16 mouse cellular contexts compared by ENCODE assay signal in the genomic region with DNA sequence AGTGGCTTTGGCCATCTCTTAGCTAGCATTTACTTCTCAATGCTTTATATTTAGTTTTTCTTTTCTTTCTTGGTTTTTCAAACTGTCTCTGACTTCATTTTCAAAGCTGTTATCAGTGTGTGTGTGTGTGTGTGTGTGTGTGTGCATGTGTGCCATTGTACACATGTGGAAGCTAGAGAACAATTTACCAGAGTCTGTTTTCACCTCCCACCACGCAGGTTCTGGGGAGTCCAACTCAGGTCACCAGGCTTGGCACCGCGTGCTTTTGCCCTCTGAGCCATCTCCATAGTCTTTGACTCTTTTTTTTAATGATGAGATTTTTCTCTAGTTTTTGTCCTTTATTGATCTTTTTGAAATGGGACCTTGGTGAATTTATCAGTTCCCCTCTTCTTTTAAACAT.
"Had no signal": no experiment of that assay in that cellular context is flagged by ENCODE, and none has a peak within 500 bp of the region (broad histone marks: within the 10 kb centered on the region; RNA-seq: fewer than 3 reads in every experiment).

No protein-coding gene starts in this region.

- H3K9ac ChIP-seq: lung, embryonic 15.5 days; midbrain, embryonic 13.5 days; midbrain, embryonic 15.5 days; neural tube, embryonic 12.5 days; stomach, embryonic 15.5 days had no signal

- H3K27me3 ChIP-seq: lung, embryonic 15.5 days; megakaryocyte, embryonic 14.5 days; midbrain, embryonic 13.5 days; midbrain, embryonic 15.5 days; neural tube, embryonic 12.5 days; stomach, embryonic 15.5 days had no signal

- ATAC-seq: lung, postnatal 0 days; midbrain, embryonic 13.5 days; midbrain, embryonic 15.5 days had no signal

- H3K4me2 ChIP-seq: lung, embryonic 15.5 days; midbrain, embryonic 13.5 days; midbrain, embryonic 15.5 days; neural tube, embryonic 12.5 days; stomach, embryonic 15.5 days had no signal

- H3K27ac ChIP-seq: lung, embryonic 15.5 days; macrophage; midbrain, embryonic 13.5 days; midbrain, embryonic 15.5 days; neural tube, embryonic 12.5 days; stomach, embryonic 15.5 days; stomach, postnatal 0 days had no signal

- H3K4me1 ChIP-seq: megakaryocyte, embryonic 14.5 days; neural tube, embryonic 12.5 days; stomach, embryonic 15.5 days had no signal

- DNase-seq: lung, adult 2 months; lung, postnatal 14 days; lung, postnatal 36 days; right cerebral cortex, postnatal 14 days; thymus, adult 2 months; thymus, postnatal 25 days; thymus, postnatal 4 days had no signal

- H3K9me3 ChIP-seq: lung, embryonic 15.5 days; megakaryocyte, embryonic 14.5 days; midbrain, embryonic 13.5 days; midbrain, embryonic 15.5 days; neural tube, embryonic 12.5 days; stomach, embryonic 15.5 days had no signal

- H3K36me3 ChIP-seq: lung, embryonic 15.5 days; midbrain, embryonic 13.5 days; midbrain, embryonic 15.5 days; neural tube, embryonic 12.5 days; stomach, embryonic 15.5 days had no signal

- H3K4me3 ChIP-seq: lung, embryonic 15.5 days; megakaryocyte, embryonic 14.5 days; midbrain, embryonic 13.5 days; midbrain, embryonic 15.5 days; neural tube, embryonic 12.5 days; stomach, embryonic 15.5 days had no signal
